Mouse (Mus musculus): ENCODE measurements at regions not wholly inside any gene's neighbourhood (a gene's known extent, or its start where the extent isn't known, plus 50 kb on each side); places are given as distances from the start of the nearest gene placed in this dataset.

- H3K9ac ChIP-seq (ENCODE audit: low read length): no peak overlapping the region
- no peaks in the 10 kb centered on the region for H3K36me3 ChIP-seq (ENCODE audit: control insufficient read depth, insufficient read depth, low read length)
- no peak overlapping the region for H3K4me3 ChIP-seq (replicated peaks; ENCODE audit: low read length)
- H3K27me3 ChIP-seq (ENCODE audit: control insufficient read depth, insufficient read depth, low read length): no peaks in the 10 kb centered on the region
- H3K9me3 ChIP-seq (replicated peaks; ENCODE audit: control insufficient read depth, low read length): no peaks in the 10 kb centered on the region
- H3K4me1 ChIP-seq (ENCODE audit: control insufficient read depth, insufficient read depth, low read length): no peaks in the 10 kb centered on the region
- ATAC-seq (ENCODE audit: insufficient read depth, low FRiP score): no peak
- H3K27ac ChIP-seq (ENCODE audit: low read length): no peak overlapping the region
- WGBS: 46% methylated on average over 5 of the region's 5 CpGs
- no peak overlapping the region for H3K4me2 ChIP-seq (ENCODE audit: low read depth, low read length)
Observed at GRCm38 (mm10) chr3:157723184-157723583, 156.5 kb downstream of the Ptger3 start.

GRCm38 (mm10) chr3:157717313-157717921 lies 150.7 kb downstream of the Ptger3 start:
- Histone ChIP-seq H3K4me1 (ENCODE audit: control insufficient read depth, insufficient read depth, low read length) (no peaks in the 10 kb centered on the region), H3K27ac (ENCODE audit: low read length) (no peak overlapping the region), H3K4me3 (replicated peaks; ENCODE audit: low read length) (no peak overlapping the region), H3K36me3 (ENCODE audit: control insufficient read depth, insufficient read depth, low read length) (no peaks in the 10 kb centered on the region), H3K4me2 (ENCODE audit: low read depth, low read length) (no peak overlapping the region), H3K9me3 (replicated peaks; ENCODE audit: control insufficient read depth, low read length) (no peaks in the 10 kb centered on the region), H3K27me3 (ENCODE audit: control insufficient read depth, insufficient read depth, low read length) (no peaks in the 10 kb centered on the region), H3K9ac (ENCODE audit: low read length) (no peak overlapping the region)
- no peak for ATAC-seq (ENCODE audit: insufficient read depth, low FRiP score)
- WGBS: 19% methylated on average over 7 of the region's 7 CpGs

- H3K4me2 ChIP-seq (ENCODE audit: low read depth, low read length): no peak overlapping the region
- WGBS: 72% methylated on average over 3 of the region's 3 CpGs
Observed at GRCm38 (mm10) chr3:157714023-157714422, 147.3 kb downstream of the Ptger3 start.

GRCm38 (mm10) chr3:157710790-157711381 lies 144.2 kb downstream of the Ptger3 start:
- Histone ChIP-seq H3K4me3 (replicated peaks; ENCODE audit: low read length) (no peak overlapping the region), H3K9ac (ENCODE audit: low read length) (no peak overlapping the region), H3K4me2 (ENCODE audit: low read depth, low read length) (no peak overlapping the region), H3K4me1 (ENCODE audit: control insufficient read depth, insufficient read depth, low read length) (no peaks in the 10 kb centered on the region), H3K27ac (ENCODE audit: low read length) (no peak overlapping the region), H3K27me3 (ENCODE audit: control insufficient read depth, insufficient read depth, low read length) (no peaks in the 10 kb centered on the region), H3K9me3 (replicated peaks; ENCODE audit: control insufficient read depth, low read length) (no peaks in the 10 kb centered on the region), H3K36me3 (ENCODE audit: control insufficient read depth, insufficient read depth, low read length) (no peaks in the 10 kb centered on the region)
- 72% methylated on average over 1 of the region's 1 CpGs for WGBS
- no peak for ATAC-seq (ENCODE audit: insufficient read depth, low FRiP score)

More at GRCm38 (mm10) chr3:157714023-157714422, 147.3 kb downstream of the Ptger3 start:
- no peaks in the 10 kb centered on the region for H3K4me1 ChIP-seq (ENCODE audit: control insufficient read depth, insufficient read depth, low read length)
- no peaks in the 10 kb centered on the region for H3K27me3 ChIP-seq (ENCODE audit: control insufficient read depth, insufficient read depth, low read length)
- H3K9ac ChIP-seq (ENCODE audit: low read length): no peak overlapping the region
- no peak overlapping the region for H3K4me3 ChIP-seq (replicated peaks; ENCODE audit: low read length)
- H3K36me3 ChIP-seq (ENCODE audit: control insufficient read depth, insufficient read depth, low read length): no peaks in the 10 kb centered on the region
- no peak for ATAC-seq (ENCODE audit: insufficient read depth, low FRiP score)
- H3K27ac ChIP-seq (ENCODE audit: low read length): no peak overlapping the region
- no peaks in the 10 kb centered on the region for H3K9me3 ChIP-seq (replicated peaks; ENCODE audit: control insufficient read depth, low read length)

- H3K9ac ChIP-seq (ENCODE audit: low read length): no peak overlapping the region
- H3K9me3 ChIP-seq (replicated peaks; ENCODE audit: control insufficient read depth, low read length): no peaks in the 10 kb centered on the region
- no peak overlapping the region for H3K27ac ChIP-seq (ENCODE audit: low read length)
- H3K4me1 ChIP-seq (ENCODE audit: control insufficient read depth, insufficient read depth, low read length): no peaks in the 10 kb centered on the region
- H3K4me3 ChIP-seq (replicated peaks; ENCODE audit: low read length): no peak overlapping the region
- H3K36me3 ChIP-seq (ENCODE audit: control insufficient read depth, insufficient read depth, low read length): no peaks in the 10 kb centered on the region
- H3K4me2 ChIP-seq (ENCODE audit: low read depth, low read length): no peak overlapping the region
- ATAC-seq (ENCODE audit: insufficient read depth, low FRiP score): no peak
- H3K27me3 ChIP-seq (ENCODE audit: control insufficient read depth, insufficient read depth, low read length): no peaks in the 10 kb centered on the region
Observed at GRCm38 (mm10) chr3:157699961-157700360, 133.3 kb downstream of the Ptger3 start.

GRCm38 (mm10) chr3:157698529-157698928 lies 131.8 kb downstream of the Ptger3 start:
- H3K4me3 ChIP-seq (replicated peaks; ENCODE audit: low read length): no peak overlapping the region
- no peaks in the 10 kb centered on the region for H3K27me3 ChIP-seq (ENCODE audit: control insufficient read depth, insufficient read depth, low read length)
- H3K36me3 ChIP-seq (ENCODE audit: control insufficient read depth, insufficient read depth, low read length): no peaks in the 10 kb centered on the region
- H3K27ac ChIP-seq (ENCODE audit: low read length): no peak overlapping the region
- H3K9me3 ChIP-seq (replicated peaks; ENCODE audit: control insufficient read depth, low read length): no peaks in the 10 kb centered on the region
- WGBS: 75% methylated on average over 5 of the region's 5 CpGs
- no peak overlapping the region for H3K9ac ChIP-seq (ENCODE audit: low read length)
- H3K4me1 ChIP-seq (ENCODE audit: control insufficient read depth, insufficient read depth, low read length): no peaks in the 10 kb centered on the region
- no peak overlapping the region for H3K4me2 ChIP-seq (ENCODE audit: low read depth, low read length)
- ATAC-seq (ENCODE audit: insufficient read depth, low FRiP score): no peak

- Histone ChIP-seq H3K4me3 (replicated peaks; ENCODE audit: low read length) (no peak overlapping the region), H3K9ac (ENCODE audit: low read length) (no peak overlapping the region), H3K27ac (ENCODE audit: low read length) (no peak overlapping the region), H3K27me3 (ENCODE audit: control insufficient read depth, insufficient read depth, low read length) (no peaks in the 10 kb centered on the region), H3K4me1 (ENCODE audit: control insufficient read depth, insufficient read depth, low read length) (no peaks in the 10 kb centered on the region), H3K9me3 (replicated peaks; ENCODE audit: control insufficient read depth, low read length) (no peaks in the 10 kb centered on the region), H3K4me2 (ENCODE audit: low read depth, low read length) (no peak overlapping the region), H3K36me3 (ENCODE audit: control insufficient read depth, insufficient read depth, low read length) (no peaks in the 10 kb centered on the region)
- 64% methylated on average over 19 of the region's 19 CpGs for WGBS
- ATAC-seq (ENCODE audit: insufficient read depth, low FRiP score): peak; percentile 44; the same call in 1 of the 2 replicates
Observed at GRCm38 (mm10) chr3:157695128-157696075, 128.7 kb downstream of the Ptger3 start.

Data from stomach, embryonic 16.5 days (tissue).